Mouse (Mus musculus): ENCODE measurements around the gene Prss30.
"Not testable (repeated sequence)": the region's sequence is repeated elsewhere in the genome, so short reads cannot be mapped to it uniquely, and the experiment has no call there.

The Prss30 gene

DNA sequence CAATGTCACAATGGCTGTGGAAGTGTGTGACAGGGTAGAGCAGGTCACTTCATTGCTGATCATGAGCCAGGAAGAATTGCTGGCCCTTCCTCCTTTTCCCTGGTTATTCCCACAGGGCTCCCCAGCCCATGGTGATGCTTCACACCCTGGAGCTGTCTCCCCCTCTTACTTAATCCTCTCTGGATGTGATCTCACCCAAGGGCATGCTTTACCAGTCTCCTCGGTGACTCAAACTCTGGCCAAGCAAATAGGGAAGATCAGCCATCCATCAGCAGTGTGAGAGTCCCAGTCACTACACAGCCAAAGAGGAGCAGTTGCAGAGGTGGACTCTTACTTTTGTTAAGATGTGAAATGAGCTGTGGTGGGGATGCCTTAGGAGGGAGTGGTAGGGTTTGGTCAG is 4.6 kb upstream of the Prss30 start:
- no peak for DNase-seq (ENCODE audit: low spot score in 2 of 2)

DNA sequence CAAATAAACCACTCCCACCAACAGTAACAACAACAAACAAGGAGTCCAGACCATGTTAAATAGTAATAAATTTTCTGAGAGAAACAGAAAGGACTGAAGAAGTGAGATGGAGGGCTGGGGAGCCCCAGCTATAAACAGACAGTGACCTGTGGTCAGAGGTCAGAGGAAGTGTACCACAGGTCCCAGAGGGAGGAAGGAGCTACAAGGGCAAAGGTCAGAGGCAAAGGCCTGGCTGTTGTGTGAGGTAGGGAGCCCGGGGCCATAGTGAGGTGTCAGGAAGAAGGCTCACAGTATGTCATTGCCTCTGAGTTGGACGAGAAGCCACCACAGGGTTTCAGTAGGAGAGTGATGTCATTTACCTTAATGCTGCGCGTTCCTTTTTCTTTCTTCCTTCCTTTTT is 2.5 kb upstream of the Prss30 start:
- no peak for DNase-seq (ENCODE audit: low spot score in 2 of 2)

DNA sequence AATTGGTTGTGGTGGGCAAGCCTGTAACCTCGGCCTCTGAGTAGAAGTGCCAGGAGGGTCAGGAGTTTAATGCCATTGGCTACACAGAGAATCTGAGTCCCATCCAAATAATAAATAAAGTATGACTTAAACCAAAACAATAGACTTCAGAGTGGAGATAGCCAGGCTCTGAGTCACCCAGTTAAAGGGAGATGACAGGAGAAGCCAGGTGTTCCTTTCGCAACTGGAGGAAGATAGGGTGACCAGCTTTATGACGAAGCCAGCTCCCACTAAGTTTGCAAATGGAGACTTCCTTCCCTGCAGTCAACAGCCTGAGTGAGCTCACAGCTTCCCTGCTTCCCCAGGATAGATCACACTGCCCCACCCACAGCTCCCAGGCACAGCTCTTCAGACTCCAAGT is 895 bp downstream of the Prss30 start:
- DNase-seq (ENCODE audit: low spot score in 2 of 2) = no peak

DNA sequence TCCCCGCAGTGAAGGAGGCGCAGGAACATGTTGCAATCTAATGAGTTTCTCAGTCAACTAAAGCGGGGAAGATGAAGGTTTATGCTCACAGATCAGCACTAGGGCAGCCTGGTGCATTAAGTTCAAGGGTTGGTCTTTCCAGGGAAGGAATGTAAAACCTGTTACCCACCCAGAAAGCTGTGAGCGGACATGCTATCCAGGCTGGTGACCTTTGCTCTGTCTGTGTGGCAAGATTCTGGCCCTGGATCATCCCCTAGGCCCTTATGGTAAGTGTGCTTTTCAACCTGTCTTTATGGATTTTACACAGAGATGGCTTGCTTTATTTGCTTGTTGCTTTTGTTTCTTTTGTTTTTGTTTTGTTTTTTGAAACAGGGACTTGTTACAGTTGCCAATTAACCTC is 3.7 kb downstream of the Prss30 start:
- no peak for DNase-seq (ENCODE audit: low spot score in 2 of 2)

DNA sequence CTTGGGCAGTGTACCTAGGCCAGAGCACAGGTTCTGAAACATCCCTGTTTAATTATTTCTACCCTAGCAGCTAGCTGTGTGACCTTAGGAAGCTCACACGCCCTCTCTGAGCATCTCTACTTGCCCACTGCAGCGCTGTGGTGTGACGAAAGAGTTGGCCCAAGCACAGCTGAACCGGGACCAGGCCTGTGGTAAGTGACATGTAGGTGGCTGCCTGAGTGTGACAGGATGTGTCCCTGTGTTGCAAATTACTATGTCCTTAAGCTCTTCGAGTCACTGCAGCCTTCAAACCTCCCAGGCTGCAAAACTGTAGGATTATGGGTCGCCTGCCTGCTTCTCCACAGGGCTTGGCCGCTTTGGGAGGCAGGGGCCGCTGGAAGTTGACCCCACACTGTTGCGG is 9.1 kb downstream of the Prss30 start:
- no peak for DNase-seq (ENCODE audit: low spot score in 2 of 2)

DNA sequence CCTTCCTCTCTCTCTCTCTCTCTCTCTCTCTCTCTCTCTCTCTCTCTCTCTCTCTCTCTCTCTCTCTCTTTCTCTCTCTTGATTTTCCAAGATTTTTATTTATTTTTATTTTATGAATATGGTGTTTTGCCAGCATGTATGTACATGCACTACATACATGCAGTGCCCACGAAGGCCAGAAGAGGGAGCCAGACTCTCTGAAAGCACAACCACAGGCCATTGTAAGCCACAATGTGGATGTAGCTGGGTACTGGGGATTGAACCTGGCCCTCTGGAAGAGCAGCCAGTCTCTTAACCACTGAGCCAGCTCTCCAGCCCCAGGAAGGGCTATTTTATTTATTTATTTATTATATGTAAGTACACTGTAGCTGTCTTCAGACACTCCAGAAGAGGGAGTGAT is 11.1 kb downstream of the Prss30 start:
- peak in 1 of 2 experiments; percentile 60 for DNase-seq (ENCODE audit: low spot score in 2 of 2)

DNA sequence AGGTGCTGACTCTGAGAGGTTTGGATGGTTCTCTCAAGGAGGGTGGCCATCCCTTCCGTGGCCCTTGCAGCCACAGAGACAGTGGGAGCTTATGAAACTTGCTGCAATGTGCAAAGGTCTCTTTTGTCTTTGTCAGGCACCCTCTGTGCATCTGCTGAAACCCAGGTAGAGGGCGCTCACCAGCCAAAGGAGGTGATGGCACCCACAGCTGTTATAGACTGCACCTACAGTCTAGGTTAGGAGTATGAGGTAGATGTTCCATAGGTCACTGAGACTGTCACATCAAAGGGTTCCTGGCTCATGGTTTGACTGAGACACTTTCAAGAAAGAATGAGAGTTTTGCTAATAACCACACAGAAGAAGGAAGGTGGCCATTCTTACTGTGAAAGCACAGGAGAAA is 11.6 kb downstream of the Prss30 start:
- DNase-seq (ENCODE audit: low spot score in 2 of 2) = no peak

DNA sequence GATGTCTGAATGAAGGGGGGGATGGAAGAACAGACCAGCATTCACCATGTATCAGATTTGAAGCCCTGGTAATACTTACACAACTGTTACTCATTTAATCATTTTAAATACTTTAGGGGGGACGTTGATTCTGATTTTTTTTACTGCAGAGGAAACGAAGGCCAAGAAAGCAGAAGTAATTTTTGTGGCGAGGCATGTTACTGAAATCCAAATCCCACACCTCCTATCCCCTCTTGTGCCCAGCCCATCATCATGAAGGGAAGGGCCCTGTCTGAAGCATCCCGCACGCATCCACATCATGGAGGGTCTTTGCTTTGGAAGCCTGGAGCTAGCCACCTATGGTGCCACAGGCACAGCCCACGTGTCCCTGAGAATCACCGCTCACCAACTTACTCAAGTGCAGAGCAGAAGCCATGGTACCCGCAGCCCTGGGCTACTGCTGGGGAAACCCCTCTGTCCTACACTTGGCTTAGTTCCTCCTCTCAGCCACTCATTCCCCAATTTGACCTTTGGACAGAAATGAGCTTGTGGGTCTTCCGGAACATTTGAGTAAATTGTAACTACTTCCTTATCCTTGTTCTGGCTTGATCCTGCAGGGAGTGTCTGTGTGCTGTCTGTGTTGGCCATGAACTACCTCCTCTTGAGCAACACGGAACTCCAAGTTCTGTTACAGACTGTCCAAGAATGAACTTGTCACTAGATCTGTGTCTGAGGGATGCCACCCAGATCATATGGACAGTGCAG is 13.5 kb downstream of the Prss30 start:
- DNase-seq (ENCODE audit: low spot score in 2 of 2) = peak; percentile 8 to 38

DNA sequence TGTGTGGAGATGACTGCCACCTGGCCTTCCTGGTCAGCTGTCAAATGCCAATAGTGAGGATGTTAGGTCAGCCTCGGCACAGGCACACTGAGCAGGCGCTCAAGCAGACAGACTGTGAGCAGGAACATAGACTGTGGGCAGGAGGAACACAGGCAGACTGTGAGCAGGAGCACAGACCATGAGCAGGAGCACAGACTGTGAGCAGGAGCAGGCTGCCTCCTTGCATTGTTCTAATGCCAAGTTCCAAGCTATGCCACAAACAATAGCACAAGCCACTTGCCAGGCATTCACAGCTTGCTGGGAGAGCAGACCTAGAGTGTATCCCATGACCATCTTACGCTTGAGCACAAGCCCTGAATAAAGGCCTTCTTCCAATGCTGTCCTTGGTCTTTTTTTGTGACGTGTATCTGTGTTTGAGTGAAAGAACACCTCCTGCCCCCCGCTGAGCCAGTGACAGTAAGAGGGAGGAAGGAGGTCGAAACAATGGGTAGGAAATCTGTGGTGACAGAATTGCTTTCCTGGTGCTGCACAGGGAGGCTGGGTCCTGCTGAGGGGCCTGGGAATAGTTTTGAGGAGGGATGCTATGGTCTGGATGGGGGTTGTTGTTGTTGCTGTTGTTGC is 14.5 kb downstream of the Prss30 start:
- no peak for DNase-seq (ENCODE audit: low spot score in 2 of 2)

DNA sequence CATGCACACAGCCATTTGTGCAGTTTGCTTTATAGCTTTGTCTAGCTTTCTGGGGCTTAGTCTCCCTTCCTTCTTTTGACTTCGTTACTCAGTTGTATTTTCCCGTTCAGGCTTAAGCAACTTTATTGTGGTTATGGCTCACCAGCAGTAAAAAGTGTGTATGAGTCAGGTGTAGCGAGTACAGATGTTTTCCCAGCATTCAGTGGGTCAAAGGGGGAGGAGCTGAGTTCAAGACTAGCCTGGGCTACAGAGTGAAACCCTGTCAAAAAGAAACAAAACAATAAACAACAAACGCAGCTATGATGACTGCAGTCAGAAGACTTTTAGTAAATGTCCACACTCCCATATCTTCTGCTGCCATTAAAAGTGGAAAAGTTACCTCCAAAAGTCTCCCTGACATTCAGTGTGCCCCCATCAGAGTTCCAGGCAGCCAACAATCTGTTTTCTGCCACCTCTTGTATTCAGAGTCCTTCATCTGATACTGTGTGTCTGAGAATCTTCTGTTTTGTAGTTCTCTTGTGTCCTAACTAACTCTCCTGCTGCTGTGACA is 18.7 kb downstream of the Prss30 start:
- no peak for DNase-seq (ENCODE audit: low spot score in 2 of 2)

DNA sequence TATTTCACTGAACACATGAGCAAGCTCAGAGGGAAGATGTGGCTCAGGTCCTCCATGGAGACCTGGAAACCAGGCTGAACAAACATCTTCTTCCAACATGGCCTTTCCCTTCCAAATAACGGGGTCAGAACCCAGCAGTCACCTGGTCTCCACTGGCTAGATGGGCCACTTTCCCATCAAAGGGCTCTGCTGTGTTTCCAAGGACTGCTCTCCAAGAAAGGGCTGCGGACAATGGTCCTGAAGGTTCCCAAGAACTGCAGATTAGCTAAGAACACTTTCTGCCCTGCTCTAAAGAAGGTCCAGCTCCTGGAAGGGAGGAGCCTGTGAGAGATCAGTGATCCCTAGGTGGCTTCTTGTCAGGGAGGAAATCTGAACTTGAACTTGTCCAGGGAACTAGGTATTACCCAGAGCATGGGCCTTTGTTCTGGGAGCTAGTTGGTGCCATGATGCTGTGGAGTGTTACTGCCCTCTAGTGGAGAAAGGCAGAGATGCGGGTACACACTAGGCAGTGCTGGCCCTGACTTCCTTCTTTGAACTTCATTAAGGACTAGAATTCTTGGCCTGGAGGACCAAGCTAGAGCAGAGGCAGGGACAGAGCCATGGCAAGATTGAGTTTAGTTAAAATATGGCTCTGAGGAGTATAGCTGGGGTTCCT is 20.2 kb downstream of the Prss30 start:
- peak; percentile 55 to 74 for DNase-seq (ENCODE audit: low spot score in 2 of 2)

DNA sequence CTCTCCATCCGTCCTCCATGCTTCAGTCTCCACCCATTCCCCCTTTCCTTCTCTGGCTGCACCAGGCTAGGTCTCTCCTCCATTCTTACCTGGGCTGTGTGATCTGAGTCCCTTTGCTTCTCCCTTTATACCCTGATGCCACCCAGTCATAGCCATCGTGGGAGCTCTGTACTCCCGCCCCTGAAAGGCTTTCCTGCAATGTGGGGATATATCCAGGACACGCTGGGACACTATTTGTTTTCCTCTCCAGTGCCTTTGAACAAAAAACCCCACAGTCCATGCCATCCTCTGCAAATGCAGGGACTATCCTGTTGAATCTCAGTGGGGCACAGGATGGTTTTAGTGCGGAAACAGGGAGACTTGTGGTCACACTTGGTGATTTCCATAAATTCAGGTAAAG is 25.2 kb downstream of the Prss30 start, which contains the start of gene Sbpl:
Gene Sbpl (minus strand): TSS at position 101 of the 400 bp plus-strand sequence.
- no peak for DNase-seq (ENCODE audit: low spot score in 2 of 2)

DNA sequence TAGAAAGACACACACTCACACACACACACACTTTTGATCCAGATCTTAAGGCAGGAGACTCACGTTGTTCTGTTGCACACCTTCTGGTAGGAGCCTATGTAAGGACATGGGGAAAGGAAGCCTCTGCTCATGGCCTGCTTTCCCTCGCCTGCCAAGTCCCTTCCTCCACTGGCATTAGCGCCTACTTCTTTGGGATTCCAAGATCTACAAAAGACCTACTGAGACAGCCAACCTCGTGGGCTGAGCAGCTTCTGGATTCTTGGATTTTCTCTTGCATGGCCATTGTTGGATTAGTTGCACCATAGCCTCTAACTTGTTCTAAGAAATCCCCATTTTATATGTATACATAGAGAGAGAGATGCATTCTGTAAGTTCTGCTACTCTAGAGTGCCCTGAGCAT is 29.5 kb downstream of the Prss30 start:
- not testable (repeated sequence) for DNase-seq (ENCODE audit: low spot score in 2 of 2)

DNA sequence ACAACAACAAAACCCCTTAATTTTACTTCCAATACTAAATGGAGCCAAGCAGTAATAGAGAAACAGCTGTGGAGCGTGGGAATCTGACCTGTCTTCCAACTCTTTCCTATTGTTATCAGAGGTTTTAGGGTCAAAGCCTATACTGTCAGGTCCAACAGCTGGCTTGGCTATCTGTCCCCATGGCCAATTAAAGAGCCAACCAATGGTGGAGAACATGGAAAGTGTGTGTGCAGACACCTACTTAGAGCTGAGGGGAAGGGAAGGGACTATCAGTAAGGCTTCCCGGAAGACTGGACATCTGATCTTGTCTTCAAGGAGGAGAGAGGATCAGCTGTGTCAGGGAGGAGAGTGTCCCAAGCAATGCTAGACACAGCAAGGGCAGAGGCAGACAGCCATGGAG is 31.3 kb downstream of the Prss30 start:
- no peak for DNase-seq (ENCODE audit: low spot score in 2 of 2)

DNA sequence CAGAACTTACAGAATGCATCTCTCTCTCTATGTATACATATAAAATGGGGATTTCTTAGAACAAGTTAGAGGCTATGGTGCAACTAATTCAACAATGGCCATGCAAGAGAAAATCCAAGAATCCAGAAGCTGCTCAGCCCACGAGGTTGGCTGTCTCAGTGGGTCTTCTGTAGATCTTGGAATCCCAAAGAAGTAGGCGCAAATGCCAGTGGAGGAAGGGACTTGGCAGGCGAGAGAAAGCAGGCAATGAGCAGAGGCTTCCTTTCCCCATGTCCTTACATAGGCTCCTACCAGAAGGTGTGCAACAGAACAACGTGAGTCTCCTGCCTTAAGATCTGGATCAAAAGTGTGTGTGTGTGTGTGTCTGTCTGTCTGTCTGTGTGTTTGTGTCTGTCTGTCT is 32.9 kb downstream of the Prss30 start:
- DNase-seq (ENCODE audit: low spot score in 2 of 2) = not testable (repeated sequence)

DNA sequence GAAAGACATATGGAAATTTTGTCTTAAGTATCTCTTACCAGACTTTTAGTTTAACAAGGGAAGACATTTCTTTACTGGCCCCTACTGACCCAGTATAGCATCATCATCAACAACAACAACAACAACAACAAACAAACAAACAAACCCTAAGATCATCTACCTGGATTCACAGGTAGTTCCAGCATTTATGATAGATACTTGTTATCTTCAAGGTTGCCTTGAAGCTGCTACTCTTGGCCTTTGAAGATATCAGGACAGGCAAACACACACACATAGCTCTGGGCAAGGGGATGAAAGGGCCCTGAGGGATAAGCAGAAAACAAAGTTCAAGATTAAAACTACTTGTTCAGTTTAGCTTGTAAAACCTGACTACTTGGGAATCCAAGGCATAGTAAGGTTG is 39.0 kb downstream of the Prss30 start, which contains the start of gene Sbp:
Gene Sbp (plus strand): TSS at position 301 of the 400 bp plus-strand sequence.
- no peak for DNase-seq (ENCODE audit: low spot score in 2 of 2)

DNA sequence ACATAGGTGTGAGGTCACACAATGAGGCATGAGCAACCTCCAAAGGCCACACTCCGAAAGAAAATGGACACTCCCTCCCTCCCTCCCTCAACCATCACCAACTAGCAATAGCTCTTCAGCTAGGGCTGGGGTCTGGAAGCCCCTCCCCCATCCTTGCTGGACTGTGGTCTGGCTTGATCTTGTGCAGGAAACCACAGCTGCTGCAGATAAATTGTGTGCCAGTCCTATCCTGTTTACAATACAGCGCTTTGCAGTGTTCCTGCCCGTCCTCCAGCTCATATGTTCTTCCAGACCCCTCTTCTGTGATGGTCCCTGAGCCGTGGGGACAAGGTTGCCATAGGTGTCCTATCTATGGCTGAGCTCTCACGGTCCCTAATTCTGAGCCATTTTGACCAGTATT is 49.2 kb downstream of the Prss30 start:
- DNase-seq (ENCODE audit: low spot score in 2 of 2) = no peak

DNA sequence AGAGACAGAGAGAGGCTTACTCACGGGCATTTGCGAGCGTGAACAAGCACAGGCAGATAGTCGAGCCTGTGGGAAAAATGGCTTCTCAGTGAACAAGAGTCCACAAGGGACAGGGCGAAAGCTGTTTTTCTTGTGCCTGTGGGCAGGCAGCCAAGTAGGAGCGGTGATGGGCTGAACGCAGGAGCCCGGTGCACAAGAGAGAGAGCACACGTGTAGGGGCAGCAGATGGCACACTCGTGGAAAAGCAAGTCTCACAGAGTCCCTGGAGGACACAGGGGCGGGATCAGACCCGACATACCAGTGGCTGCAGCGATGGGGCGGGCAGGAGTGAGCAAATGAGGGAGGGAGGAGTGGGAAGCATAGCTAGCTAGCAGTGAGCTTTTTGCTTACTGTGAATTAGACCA is 55.3 kb downstream of the Prss30 start:
- peak; percentile 69 to 70 for DNase-seq (ENCODE audit: low spot score in 2 of 2)

DNA sequence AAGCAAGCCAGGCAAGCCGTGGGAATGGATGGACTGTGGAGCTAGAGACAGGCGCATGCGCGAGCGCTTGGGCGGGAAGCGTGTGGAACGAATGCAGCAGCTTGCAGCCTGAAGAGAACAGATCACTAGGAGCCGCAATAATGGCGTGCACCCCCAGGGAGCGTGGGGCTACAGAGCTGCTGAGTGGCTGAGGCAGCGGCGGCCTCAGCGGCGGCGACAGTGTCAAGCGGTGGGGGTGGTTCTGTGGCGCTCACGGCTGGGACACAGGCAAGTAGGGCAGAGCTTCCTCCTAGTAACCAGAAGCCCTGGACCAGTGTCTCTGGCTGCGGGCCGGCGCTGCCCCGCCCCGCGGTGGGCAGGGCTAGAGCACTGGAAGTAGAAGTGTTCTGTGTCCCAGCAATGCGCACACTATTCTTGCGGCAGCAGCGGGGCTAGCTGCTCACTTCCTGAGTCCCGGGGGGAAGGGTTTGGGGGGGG is 55.8 kb downstream of the Prss30 start:
- DNase-seq (ENCODE audit: low spot score in 2 of 2) = peak; percentile 95 to 96
